Comparison of ENCODE assay signal across 25 mouse cellular contexts in the genomic region with DNA sequence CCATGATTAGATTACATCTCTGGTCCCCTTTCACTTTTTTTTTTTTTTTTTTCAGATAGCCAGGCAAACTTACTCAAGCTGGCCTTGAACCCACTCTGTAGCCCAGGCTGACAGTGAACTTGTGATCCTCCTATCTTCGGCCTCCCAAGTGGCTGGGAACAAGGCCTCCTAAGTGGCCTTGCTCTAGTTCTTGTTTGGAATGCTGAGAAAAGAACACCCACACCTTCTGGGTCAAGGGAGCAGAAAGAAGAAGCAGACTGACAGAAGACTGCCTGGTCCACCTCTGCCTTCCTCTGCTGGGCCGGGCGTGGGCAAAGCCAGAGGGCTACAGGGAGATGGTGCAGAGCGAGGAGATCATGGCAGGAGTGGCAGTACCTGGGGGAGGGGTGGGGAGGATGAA. TPM values are rescaled to one million over a fixed set of nuclear protein-coding genes. Genes with fewer than 3 reads are reported as not detected.
"Had no signal": no experiment of that assay in that cellular context is flagged by ENCODE, and none has a peak within 500 bp of the region (broad histone marks: within the 10 kb centered on the region; RNA-seq: fewer than 3 reads in every experiment).

No protein-coding gene starts in this region.

- H3K4me3 ChIP-seq: heart, embryonic 10.5 days; heart, embryonic 12.5 days; hindbrain, embryonic 10.5 days; hindbrain, embryonic 12.5 days; intestine, embryonic 15.5 days; layer of hippocampus, adult 2 months; left cerebral cortex, adult 2 months; limb, embryonic 13.5 days; limb, embryonic 15.5 days; liver, embryonic 12.5 days had no signal

- H3K36me3 ChIP-seq: heart, embryonic 10.5 days; heart, embryonic 12.5 days; hindbrain, embryonic 10.5 days; hindbrain, embryonic 12.5 days; intestine, embryonic 15.5 days; limb, embryonic 13.5 days; limb, embryonic 15.5 days; liver, embryonic 12.5 days had no signal

- H3K27ac ChIP-seq: heart, embryonic 10.5 days; hindbrain, embryonic 10.5 days; hindbrain, embryonic 12.5 days; hindbrain, embryonic 14.5 days; intestine, embryonic 15.5 days; layer of hippocampus, adult 2 months; left cerebral cortex, adult 2 months; limb, embryonic 13.5 days; limb, embryonic 15.5 days; liver, embryonic 12.5 days; liver, embryonic 14.5 days had no signal

- DNase-seq: gastrocnemius, postnatal 14 days; gastrocnemius, postnatal 36 days; heart, adult 11 months; heart, postnatal 10 days; heart, postnatal 4 days; kidney, adult 18-20 months; kidney, adult 8-10 months; kidney, postnatal 10 days; kidney, postnatal 25 days; kidney, postnatal 4 days had no signal

RNA-seq across cellular contexts. Expression of a gene that starts 1.8 kb away (rescaled TPM):
- total RNA-seq: gastrocnemius, adult 18-20 months; gastrocnemius, postnatal 36 days had no signal
- polyA plus RNA-seq: inflammation-experienced regulatory T-cells, adult 6 months had no signal

RNA-seq across cellular contexts. Expression of a gene that starts 59.5 kb away (rescaled TPM):
- total RNA-seq: liver, adult 2 months had no signal
- polyA plus RNA-seq: inflammation-experienced regulatory T-cells, adult 6 months; liver, adult 2 months had no signal
